Mouse (Mus musculus): Measurements from ENCODE around the gene Mcoln2.

Mcoln2 gene

GRCm38 (mm10) chr3:146224271-146224670 lies 74.6 kb downstream of the Mcoln2 start:
- in situ Hi-C loops (cut with MboI, MseI), result no loop called here

- in situ Hi-C loops (cut with MboI, MseI), result no loop called here
Observed at GRCm38 (mm10) chr3:146225061-146225761, 75.6 kb downstream of the Mcoln2 start.

- in situ Hi-C loops (cut with MboI, MseI), result no loop called here
Observed at GRCm38 (mm10) chr3:146227427-146227826, 77.8 kb downstream of the Mcoln2 start.

DNA sequence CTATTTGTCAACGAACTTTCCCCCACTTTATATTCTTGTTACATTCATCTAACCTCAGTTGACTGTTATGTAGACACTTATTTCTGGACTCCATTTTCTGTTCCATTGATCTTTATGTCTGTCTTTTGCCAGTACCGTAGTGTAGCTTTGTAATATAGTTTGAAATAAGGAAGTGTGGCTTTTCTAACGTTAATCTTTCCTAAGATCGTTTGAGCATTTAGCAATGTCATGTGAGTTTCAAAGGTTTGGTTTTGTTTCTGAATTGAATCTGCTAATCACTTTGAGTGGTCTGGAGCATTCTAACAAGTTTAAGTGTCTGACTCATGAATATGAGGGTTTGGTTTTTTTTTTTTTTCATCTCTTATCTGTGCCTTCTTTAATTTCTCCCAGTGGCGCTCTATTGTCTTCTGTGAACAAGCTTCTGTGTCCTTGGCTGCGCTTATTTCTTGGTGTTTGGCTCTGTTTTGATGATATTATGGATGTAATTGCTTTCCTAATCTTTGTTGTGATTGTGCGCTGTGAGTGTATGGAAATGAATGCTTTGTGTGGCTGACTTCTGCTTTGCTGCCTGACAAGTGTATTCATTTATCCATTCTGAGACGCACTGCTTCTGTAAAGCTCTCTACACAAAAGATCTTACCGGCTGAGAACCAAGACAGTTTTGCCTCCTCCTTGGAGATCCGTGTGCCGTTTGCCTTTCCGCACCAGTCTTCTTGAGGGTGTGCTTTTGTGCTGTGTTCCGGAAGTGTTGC lies 79.1 kb downstream of the Mcoln2 start:
- in situ Hi-C loops (cut with MboI, MseI), result no loop called here

DNA sequence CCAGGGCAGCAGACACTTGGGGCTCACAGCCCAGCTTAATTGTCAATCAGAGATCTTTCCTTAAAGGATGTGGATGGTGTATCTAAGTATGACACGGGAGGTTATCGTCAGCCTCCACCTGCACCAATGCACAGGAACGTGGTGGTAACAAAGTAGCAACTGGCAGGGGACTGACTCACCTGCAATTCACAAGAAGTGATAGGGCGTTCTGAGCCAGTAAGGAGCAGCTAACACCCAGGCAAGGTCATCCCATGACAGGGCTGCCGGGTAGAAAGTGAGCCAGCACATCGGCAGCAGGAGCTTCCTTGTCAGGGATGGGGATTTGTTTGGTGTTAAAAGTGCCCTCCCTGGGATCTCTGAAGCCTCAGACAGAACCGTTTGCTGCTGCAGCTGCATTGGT lies 83.1 kb downstream of the Mcoln2 start:
- in situ Hi-C loops (cut with MboI, MseI), result no loop called here

DNA sequence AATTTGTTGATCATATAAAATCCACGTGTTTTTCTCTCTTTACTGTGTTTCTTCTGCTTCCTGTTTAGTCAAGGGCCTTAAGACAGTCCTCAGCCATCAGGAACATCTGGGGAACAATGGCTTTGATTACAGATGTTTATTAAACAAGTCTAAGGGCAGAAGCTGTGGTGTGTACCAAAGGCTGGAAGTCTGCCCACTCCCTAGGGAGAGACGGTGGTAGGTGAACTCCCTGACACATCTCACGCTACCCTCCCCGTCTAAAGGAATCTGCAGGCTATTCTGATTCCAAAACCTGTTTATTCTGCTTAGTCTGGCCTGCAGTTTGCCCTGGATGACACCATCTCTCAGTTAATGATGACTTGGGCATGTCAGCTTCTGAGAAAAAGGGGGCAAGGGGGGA lies 84.1 kb downstream of the Mcoln2 start:
- in situ Hi-C loops (cut with MboI, MseI), result no loop called here

- in situ Hi-C loops (cut with MboI, MseI), result no loop called here
Observed at GRCm38 (mm10) chr3:146234530-146234929, 84.9 kb downstream of the Mcoln2 start.

DNA sequence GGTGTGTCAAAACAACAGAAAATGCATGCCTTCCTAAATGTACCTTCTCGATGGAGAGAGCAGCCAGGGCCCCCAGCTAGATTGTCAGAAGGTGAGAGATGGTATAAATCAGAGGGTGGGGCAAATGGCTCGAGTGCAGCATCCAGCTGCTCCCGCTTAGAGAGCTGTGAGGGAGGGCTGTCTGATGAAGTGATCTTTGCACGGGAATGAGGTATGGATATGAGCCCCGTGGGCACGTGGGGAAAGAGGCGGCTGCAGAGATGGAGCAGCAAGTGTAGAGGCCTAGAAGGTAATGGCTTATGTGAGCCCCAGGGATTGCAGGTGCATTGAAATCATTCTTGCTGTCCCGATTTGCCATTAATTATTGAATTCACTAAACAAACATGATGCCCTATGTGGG lies 86.6 kb downstream of the Mcoln2 start:
- in situ Hi-C loops (cut with MboI, MseI), result no loop called here

DNA sequence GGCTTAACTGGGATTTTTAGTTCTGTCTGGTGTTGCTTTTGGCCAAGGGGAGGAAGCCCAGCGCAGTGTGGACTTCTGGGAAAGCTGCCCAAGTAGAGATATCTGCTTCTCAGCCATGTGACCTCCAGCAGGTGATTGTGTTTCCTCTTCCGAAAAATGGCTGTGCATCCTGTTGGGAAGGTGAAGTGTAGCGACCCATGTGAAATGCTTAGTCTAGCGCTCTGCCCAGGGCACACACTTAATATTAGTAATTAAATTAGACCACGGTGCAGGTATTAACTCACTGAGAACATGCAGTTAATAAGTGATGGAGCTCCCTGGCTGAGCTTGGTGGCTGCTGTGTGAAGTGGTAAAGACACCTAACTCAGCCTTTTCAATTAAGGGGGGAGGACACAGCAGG lies 88.0 kb downstream of the Mcoln2 start:
- in situ Hi-C loops (cut with MboI, MseI), result no loop called here

DNA sequence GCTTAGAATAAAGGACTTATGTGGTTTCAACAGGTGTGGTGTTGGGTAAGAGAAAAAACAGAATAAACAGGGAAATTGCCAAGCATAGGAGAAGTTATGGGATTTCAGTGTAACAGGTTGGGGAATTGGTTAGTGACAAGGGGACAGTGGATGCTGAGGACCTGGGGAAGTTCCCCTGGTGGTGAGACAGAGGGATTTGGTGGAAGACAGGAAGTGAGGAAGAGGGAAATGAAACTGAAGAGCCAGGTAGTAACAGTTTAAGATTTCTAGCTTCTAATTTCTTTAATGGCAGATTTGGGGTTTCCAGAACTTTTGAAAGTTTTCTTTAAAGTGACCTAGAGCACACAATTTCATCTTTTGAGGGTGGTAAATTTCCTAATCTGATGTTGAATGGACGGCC lies 95.0 kb downstream of the Mcoln2 start:
- in situ Hi-C loops (cut with MboI, MseI), result no loop called here
